Mouse (Mus musculus): ENCODE measurements at regions not wholly inside any gene's neighbourhood (a gene's known extent, or its start where the extent isn't known, plus 50 kb on each side); places are given as distances from the start of the nearest gene placed in this dataset.
"Not testable (repeated sequence)": the region's sequence is repeated elsewhere in the genome, so short reads cannot be mapped to it uniquely, and the experiment has no call there.

- no peak for DNase-seq (ENCODE audit: extremely low spot score in 1 of 2, low spot score in 1 of 2)
Observed at GRCm38 (mm10) chr10:38458975-38459374, 362.6 kb downstream of the Rfpl4b start.

GRCm38 (mm10) chr10:38458424-38458823, 363.2 kb downstream of the Rfpl4b start:
- no peak for DNase-seq (ENCODE audit: extremely low spot score in 1 of 2, low spot score in 1 of 2)

GRCm38 (mm10) chr10:38456786-38457185, 364.8 kb downstream of the Rfpl4b start:
- DNase-seq (ENCODE audit: extremely low spot score in 1 of 2, low spot score in 1 of 2) = no peak

- peak in 1 of 2 experiments; percentile 20 for DNase-seq (ENCODE audit: extremely low spot score in 1 of 2, low spot score in 1 of 2)
Observed at GRCm38 (mm10) chr10:38449263-38449662, 372.3 kb downstream of the Rfpl4b start.

- no peak for DNase-seq (ENCODE audit: extremely low spot score in 1 of 2, low spot score in 1 of 2)
Observed at GRCm38 (mm10) chr10:38447706-38448105, 373.9 kb downstream of the Rfpl4b start.

GRCm38 (mm10) chr10:38447256-38447655, 374.3 kb downstream of the Rfpl4b start:
- peak; percentile 19 to 75 for DNase-seq (ENCODE audit: extremely low spot score in 1 of 2, low spot score in 1 of 2)

GRCm38 (mm10) chr10:38439286-38439685, 382.3 kb downstream of the Rfpl4b start:
- no peak for DNase-seq (ENCODE audit: extremely low spot score in 1 of 2, low spot score in 1 of 2)

- peak in 1 of 2 experiments; percentile 58 for DNase-seq (ENCODE audit: extremely low spot score in 1 of 2, low spot score in 1 of 2)
Observed at GRCm38 (mm10) chr10:38436907-38437306, 384.7 kb downstream of the Rfpl4b start.

- no peak for DNase-seq (ENCODE audit: extremely low spot score in 1 of 2, low spot score in 1 of 2)
Observed at GRCm38 (mm10) chr10:38421541-38421940, 400.0 kb downstream of the Rfpl4b start.

GRCm38 (mm10) chr10:38419771-38420170, 401.8 kb downstream of the Rfpl4b start:
- no peak for DNase-seq (ENCODE audit: extremely low spot score in 1 of 2, low spot score in 1 of 2)

GRCm38 (mm10) chr10:38383161-38383560, 438.4 kb downstream of the Rfpl4b start:
- no peak for DNase-seq (ENCODE audit: extremely low spot score in 1 of 2, low spot score in 1 of 2)

- DNase-seq (ENCODE audit: extremely low spot score in 1 of 2, low spot score in 1 of 2) = no peak
Observed at GRCm38 (mm10) chr10:38381873-38382296, 439.7 kb downstream of the Rfpl4b start.

GRCm38 (mm10) chr10:38380388-38380787, 441.2 kb downstream of the Rfpl4b start:
- DNase-seq (ENCODE audit: extremely low spot score in 1 of 2, low spot score in 1 of 2) = no peak

- DNase-seq (ENCODE audit: extremely low spot score in 1 of 2, low spot score in 1 of 2) = no peak
Observed at GRCm38 (mm10) chr10:38366776-38367175, 454.8 kb downstream of the Rfpl4b start.

GRCm38 (mm10) chr10:38364876-38365275, 456.7 kb downstream of the Rfpl4b start:
- no peak for DNase-seq (ENCODE audit: extremely low spot score in 1 of 2, low spot score in 1 of 2)

GRCm38 (mm10) chr10:38357539-38358232, 463.9 kb downstream of the Rfpl4b start:
- DNase-seq (ENCODE audit: extremely low spot score in 1 of 2, low spot score in 1 of 2) = peak in 1 of 2 experiments; percentile 22

GRCm38 (mm10) chr10:38353973-38354372, 467.6 kb downstream of the Rfpl4b start:
- no peak for DNase-seq (ENCODE audit: extremely low spot score in 1 of 2, low spot score in 1 of 2)

GRCm38 (mm10) chr10:38353526-38353925, 468.1 kb downstream of the Rfpl4b start:
- DNase-seq (ENCODE audit: extremely low spot score in 1 of 2, low spot score in 1 of 2) = no peak

GRCm38 (mm10) chr10:38347029-38347428, 474.6 kb downstream of the Rfpl4b start:
- DNase-seq (ENCODE audit: extremely low spot score in 1 of 2, low spot score in 1 of 2) = not testable (repeated sequence)

- peak in 1 of 2 experiments; percentile 18 for DNase-seq (ENCODE audit: extremely low spot score in 1 of 2, low spot score in 1 of 2)
Observed at GRCm38 (mm10) chr10:38340406-38341175, 481.0 kb downstream of the Rfpl4b start.

- DNase-seq (ENCODE audit: extremely low spot score in 1 of 2, low spot score in 1 of 2) = peak in 1 of 2 experiments; percentile 5
Observed at GRCm38 (mm10) chr10:38308716-38309392, 512.7 kb downstream of the Rfpl4b start.
